Mouse (Mus musculus) liver, postnatal 0 days (tissue): ENCODE measurements around the gene Fam69a. TPM values are rescaled to one million over a fixed set of nuclear protein-coding genes. Genes with fewer than 3 reads are reported as not detected.
"Not testable (repeated sequence)": the region's sequence is repeated elsewhere in the genome, so short reads cannot be mapped to it uniquely, and the experiment has no call there.

Experiments used
- ATAC-seq: fragments of 200-750 bp; cut with Nextera tagmentation; 2 replicates; pipeline ENCODE4 v1.8.0; 2017; ENCODE audit warnings: mild to moderate bottlenecking, moderate library complexity
- DNase-seq: peaks from one replicate; pipeline ENCODE4 v3.0.0-alpha.2; 2016
- H3K27ac ChIP-seq: fragments of 300-500 bp; sonication (generic); 2 replicates; pipeline ENCODE4 v1.5.1; 2014; ENCODE audit warnings: antibody characterized with exemption, moderate library complexity, mild to moderate bottlenecking, low read depth
- H3K27me3 ChIP-seq: fragments of 300-500 bp; sonication (generic); 2 replicates; pipeline ENCODE4 v1.6.1; 2014; ENCODE audit warnings: low read length, control low read depth, mixed read lengths; ENCODE audit not compliant: insufficient read depth
- H3K36me3 ChIP-seq: fragments of 300-500 bp; sonication (generic); replicated peaks from 2 replicates; pipeline ENCODE4 v1.6.1; 2014; ENCODE audit warnings: mild to moderate bottlenecking, control low read depth, low read length, moderate library complexity, mixed read lengths; ENCODE audit not compliant: insufficient read depth
- H3K4me1 ChIP-seq: fragments of 300-500 bp; sonication (generic); 2 replicates; pipeline ENCODE4 v1.6.1; 2014; ENCODE audit warnings: antibody characterized with exemption, mild to moderate bottlenecking, control low read depth; ENCODE audit not compliant: insufficient read depth
- H3K4me2 ChIP-seq: fragments of 300-500 bp; sonication (generic); 2 replicates; pipeline ENCODE4 v1.6.1; 2014; ENCODE audit warnings: low read depth, mild to moderate bottlenecking, low read length, moderate library complexity, mixed read lengths
- H3K4me3 ChIP-seq: fragments of 300-500 bp; sonication (generic); 2 replicates; pipeline ENCODE4 v1.5.1; 2014; ENCODE audit warnings: low read depth, low read length
- H3K9ac ChIP-seq: fragments of 300-500 bp; sonication (generic); replicated peaks from 2 replicates; pipeline ENCODE4 v1.6.1; 2014; ENCODE audit warnings: mild to moderate bottlenecking, moderate library complexity
- H3K9me3 ChIP-seq: fragments of 300-500 bp; sonication (generic); 2 replicates; pipeline ENCODE4 v1.6.1; 2016; ENCODE audit warnings: mild to moderate bottlenecking, control low read depth, low read length, mixed read lengths
- CTCF ChIP-seq: sonication (generic); IDR thresholded peaks from 2 replicates; pipeline ENCODE4 v1.5.1; 2016; ENCODE audit warnings: antibody characterized with exemption, low read depth
- EP300 ChIP-seq: IDR thresholded peaks from 2 replicates; pipeline ENCODE4 v1.6.1; 2016; ENCODE audit warnings: antibody characterized with exemption, low read depth, mild to moderate bottlenecking
- WGBS: fragments of 180-500 bp; shearing (Covaris S2); extraction: QIAGEN DNeasy Blood & Tissue Kit; methylation state at CpG from one replicate; pipeline ENCODE4 v1.1.7; 2014; ENCODE audit not compliant: insufficient replicate concordance; 5-methylcytosine and 5-hydroxymethylcytosine counted together
- polyA plus RNA-seq: library from polyadenylated mRNA; unstranded; fragments of >200 nt; fragmentation: Nextera tagmentation; extraction: Ambion mirVana; gene quantifications from 2 replicates; pipeline ENCODE4 v1.2.1, GENCODE M21; 2015

Fam69a gene
- polyA plus RNA-seq, 1 experiment from 2014 or later: 8.3 TPM

DNA sequence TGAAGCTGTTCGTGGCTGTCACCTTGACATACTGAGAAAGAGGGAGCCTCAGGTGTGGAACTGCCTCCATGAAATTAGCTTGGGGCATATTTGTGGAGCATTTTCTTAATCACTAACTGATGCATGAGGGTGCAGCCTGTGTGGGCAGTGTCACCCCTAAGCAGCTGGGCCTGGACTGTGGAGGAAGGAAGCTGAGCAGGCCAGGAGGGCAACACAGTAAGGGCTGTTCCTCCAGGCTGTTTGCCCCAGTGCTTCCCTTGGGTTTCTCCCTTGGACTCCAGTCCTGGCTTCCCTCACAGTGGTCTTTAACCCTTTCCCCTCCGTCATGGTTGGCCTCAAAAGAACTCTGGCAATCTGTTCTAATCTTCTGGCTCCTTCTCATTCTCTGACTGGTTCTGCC is 13.6 kb downstream of the Fam69a start:
- Histone ChIP-seq H3K4me2 (no peak overlapping the region), H3K9ac (no peak overlapping the region), H3K27ac (no peak overlapping the region; the same call in 1 of the 2 replicates), H3K4me3 (no peak overlapping the region), H3K9me3 (no peaks in the 10 kb centered on the region), H3K4me1 (peaks cover 28% of the 10 kb centered on the region), H3K36me3 (no peaks in the 10 kb centered on the region), H3K27me3 (no peaks in the 10 kb centered on the region)
- ATAC-seq (no peak), DNase-seq (no peak)
- 64% methylated on average over 2 of the region's 2 CpGs for WGBS
- TF ChIP-seq CTCF (no peak), EP300 (no peak)

DNA sequence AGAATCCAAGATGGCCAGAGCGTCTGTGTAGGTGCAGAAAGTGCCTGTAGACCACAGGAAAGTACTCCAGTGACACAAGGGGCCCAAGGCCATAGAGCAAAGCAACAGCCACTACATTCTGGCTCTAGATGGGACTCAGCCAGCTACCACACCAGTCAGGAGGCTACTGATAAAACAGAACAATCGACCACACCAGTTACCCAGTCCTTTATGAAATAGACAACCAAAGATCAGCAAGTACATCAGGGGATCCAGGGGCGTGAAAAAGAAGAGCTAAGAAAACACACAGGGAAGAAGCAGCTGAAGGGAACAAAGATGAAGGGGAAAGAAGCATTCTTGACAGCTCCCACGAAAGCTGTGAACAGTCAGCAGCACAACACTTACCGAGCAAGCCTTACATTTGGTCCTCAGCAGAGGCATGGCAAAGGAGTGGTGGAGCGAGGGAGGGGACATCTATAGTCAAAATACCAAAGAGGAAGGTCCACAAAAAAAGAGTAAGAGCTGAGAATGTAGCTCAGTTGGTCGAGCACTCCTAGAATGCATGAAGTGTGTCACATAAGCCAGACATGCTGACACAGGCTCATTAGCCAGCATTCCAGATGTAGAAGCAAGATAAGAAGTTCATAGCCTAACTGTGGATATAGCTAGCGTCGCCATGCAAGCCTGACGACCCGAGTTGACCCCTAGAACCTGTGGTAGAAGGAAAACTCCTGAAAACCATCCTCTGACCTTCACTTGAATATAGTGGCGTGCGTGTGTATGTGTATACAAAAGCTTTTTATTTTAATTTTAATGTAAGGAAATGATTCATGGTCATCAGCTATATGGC is 14.2 kb downstream of the Fam69a start:
- DNase-seq (no peak), ATAC-seq (peak; percentile 83)
- Histone ChIP-seq H3K27me3 (no peaks in the 10 kb centered on the region), H3K9me3 (no peaks in the 10 kb centered on the region), H3K4me1 (peaks cover 28% of the 10 kb centered on the region), H3K4me2 (peak overlapping the region; percentile 22), H3K4me3 (no peak overlapping the region), H3K27ac (peak overlapping the region; percentile 34), H3K9ac (peak overlapping the region; percentile 11; the same call in 1 of the 2 replicates), H3K36me3 (no peaks in the 10 kb centered on the region)
- 52% methylated on average over 13 of the region's 13 CpGs for WGBS
- TF ChIP-seq EP300 (no peak; the same call in 1 of the 2 replicates), CTCF (no peak)

DNA sequence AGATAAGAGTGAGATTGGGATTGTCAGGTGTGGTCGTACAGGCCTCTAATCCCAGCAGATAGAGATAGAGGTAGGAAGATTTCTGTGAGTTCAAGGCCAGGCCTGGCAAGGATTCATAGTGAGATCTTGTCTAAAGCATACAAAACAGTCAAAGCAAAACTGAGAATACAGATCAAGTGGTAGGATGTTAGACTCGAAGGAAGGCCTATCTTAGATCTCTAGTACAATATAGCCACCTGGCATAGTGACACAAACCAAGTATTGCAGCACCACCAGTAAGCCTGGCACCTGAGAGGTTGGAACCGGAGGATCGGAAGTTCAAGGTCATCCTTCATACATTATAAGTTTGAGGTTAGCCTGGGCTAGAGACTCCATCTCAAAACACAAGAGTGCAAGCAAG is 15.8 kb downstream of the Fam69a start:
- H3K4me1 ChIP-seq: peaks cover 37% of the 10 kb centered on the region
- H3K27me3 ChIP-seq: no peaks in the 10 kb centered on the region
- no peaks in the 10 kb centered on the region for H3K36me3 ChIP-seq
- no peak overlapping the region for H3K27ac ChIP-seq
- 82% methylated on average over 4 of the region's 4 CpGs for WGBS
- no peak overlapping the region for H3K4me3 ChIP-seq
- no peak overlapping the region for H3K9ac ChIP-seq
- H3K4me2 ChIP-seq: no peak overlapping the region
- ATAC-seq (no peak), DNase-seq (no peak)
- TF ChIP-seq EP300 (no peak), CTCF (no peak)
- no peaks in the 10 kb centered on the region for H3K9me3 ChIP-seq

DNA sequence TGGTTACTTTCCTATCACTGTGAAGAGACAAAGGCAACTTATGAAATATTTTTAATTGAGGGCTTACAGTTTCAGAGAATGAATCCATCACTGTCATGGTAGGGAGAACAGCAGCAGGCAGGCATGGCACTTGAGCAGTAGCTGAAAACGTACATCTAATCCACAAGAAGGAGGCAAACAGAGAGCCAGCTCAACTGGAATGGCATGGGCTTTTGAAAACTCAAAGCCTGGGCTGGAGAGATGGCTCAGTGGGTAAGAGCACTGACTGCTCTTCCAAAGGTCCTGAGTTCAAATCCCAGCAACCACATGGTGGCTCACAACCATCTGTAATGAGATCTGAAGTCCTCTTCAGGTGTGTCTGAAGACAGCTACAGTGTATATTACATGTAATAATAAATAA is 17.1 kb downstream of the Fam69a start:
- not testable (repeated sequence) for H3K9ac ChIP-seq, H3K36me3 ChIP-seq, H3K4me2 ChIP-seq, H3K27me3 ChIP-seq, ATAC-seq, DNase-seq, H3K9me3 ChIP-seq, H3K4me3 ChIP-seq
- WGBS: 86% methylated on average over 1 of the region's 1 CpGs
- peak overlapping the region; percentile 30; the same call in 1 of the 2 replicates for H3K27ac ChIP-seq
- peaks cover 46% of the 10 kb centered on the region for H3K4me1 ChIP-seq

DNA sequence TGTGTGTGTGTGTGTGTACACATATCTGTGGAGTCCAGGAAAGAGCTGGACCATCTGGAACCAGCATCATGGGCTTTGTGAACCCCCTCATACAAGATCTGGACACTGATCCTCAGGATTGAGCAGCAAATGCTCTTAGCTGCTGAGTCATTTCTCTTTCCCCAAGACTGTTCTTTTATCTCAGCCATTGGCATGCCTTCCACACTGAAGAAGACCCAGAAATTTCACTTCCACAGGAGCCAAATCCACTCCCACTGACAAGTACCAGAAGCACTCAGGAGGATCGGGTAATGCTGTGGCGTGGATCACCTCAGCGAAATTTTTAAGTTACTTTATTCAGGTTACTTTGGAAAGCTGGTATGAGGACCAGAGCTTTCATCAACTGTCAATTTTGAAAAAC is 18.8 kb downstream of the Fam69a start:
- 83% methylated on average over 3 of the region's 3 CpGs for WGBS
- Histone ChIP-seq H3K4me2 (no peak overlapping the region), H3K9ac (no peak overlapping the region), H3K4me1 (peaks cover 42% of the 10 kb centered on the region), H3K9me3 (no peaks in the 10 kb centered on the region), H3K27ac (no peak overlapping the region), H3K27me3 (no peaks in the 10 kb centered on the region), H3K36me3 (no peaks in the 10 kb centered on the region), H3K4me3 (no peak overlapping the region)
- TF ChIP-seq CTCF (no peak), EP300 (no peak)
- no peak for DNase-seq
- peak; percentile 21; the same call in 1 of the 2 replicates for ATAC-seq

DNA sequence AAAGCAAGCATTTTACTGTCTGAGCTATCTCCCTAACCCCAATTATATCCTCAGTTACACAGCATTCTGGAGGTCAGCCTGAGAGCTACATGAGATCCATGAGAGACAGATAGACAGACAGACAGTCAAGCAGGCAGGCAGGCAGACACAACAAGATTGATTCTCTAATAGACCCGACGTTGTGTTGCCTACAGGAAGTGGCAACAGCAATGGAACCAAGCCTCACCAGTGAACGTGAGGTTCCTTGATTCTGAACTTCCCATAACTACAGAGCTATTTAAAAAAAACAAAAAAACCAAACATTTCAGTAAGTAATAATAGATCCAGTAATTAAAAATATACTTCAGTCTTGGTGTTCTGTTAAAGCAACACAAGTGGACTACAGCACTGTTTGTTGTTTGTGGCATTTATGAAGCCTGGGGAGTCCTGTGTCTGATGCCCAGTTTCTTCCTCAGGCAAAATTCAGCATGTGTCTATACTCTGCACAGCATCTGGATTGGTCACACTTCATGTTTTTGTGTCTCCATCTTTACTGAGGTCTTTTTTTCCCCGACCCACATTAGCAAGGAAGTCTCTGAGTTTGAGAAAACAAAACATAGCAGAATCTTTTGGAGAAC is 19.9 kb downstream of the Fam69a start:
- Histone ChIP-seq H3K9me3 (no peaks in the 10 kb centered on the region), H3K27ac (peak overlapping the region; percentile 67), H3K9ac (no peak overlapping the region), H3K4me1 (peaks cover 37% of the 10 kb centered on the region), H3K4me2 (peak overlapping the region; percentile 38; the same call in 1 of the 2 replicates), H3K4me3 (no peak overlapping the region), H3K36me3 (no peaks in the 10 kb centered on the region), H3K27me3 (no peaks in the 10 kb centered on the region)
- no peak for ATAC-seq
- 21% methylated on average over 4 of the region's 4 CpGs for WGBS
- no peak for TF ChIP-seq EP300
- no peak for TF ChIP-seq CTCF
- DNase-seq: no peak
